Mouse (Mus musculus) stomach, postnatal 0 days (tissue): ENCODE measurements around the gene Gtdc1.

Experiments used
- CTCF ChIP-seq: IDR thresholded peaks from 2 replicates; pipeline ENCODE4 v1.5.1; 2016; ENCODE audit warnings: antibody characterized with exemption, low read depth, mild to moderate bottlenecking, moderate library complexity
- EP300 ChIP-seq: optimal IDR thresholded peaks from 2 replicates; pipeline ENCODE3; 2016; ENCODE audit warnings: antibody characterized with exemption

GRCm38 (mm10) chr2:44849666-44850065 is 77.8 kb downstream of the Gtdc1 start:
- TF ChIP-seq CTCF (no peak), EP300 (no peak)
